In the genomic region with DNA sequence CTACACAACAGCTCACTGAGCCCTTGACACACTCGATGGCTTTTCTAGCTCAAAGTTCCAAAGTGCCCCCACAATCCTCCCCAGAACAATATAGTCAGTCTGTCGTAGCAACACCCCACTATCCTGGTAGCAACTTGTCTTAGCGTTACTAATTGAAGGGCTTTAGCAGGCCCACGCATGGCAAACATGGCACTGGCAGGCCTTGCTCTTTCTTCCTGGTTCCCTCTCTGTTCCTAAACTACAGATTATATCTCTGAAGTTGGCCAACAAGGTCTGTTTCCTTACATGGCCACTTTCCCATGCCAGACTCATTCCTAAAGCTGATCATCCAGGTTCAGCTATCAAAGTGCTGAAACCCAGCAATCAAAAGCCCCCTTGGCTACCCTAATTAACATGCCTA, we compare ENCODE assay signal across 35 mouse cellular contexts. TPM values are rescaled to one million over a fixed set of nuclear protein-coding genes. Genes with fewer than 3 reads are reported as not detected.
"Had no signal": no experiment of that assay in that cellular context is flagged by ENCODE, and none has a peak within 500 bp of the region (broad histone marks: within the 10 kb centered on the region; RNA-seq: fewer than 3 reads in every experiment).

No protein-coding gene starts in this region.

- H3K27ac ChIP-seq: limb, embryonic 10.5 days; limb, embryonic 12.5 days; limb, embryonic 13.5 days; limb, embryonic 15.5 days; liver, embryonic 12.5 days; liver, embryonic 13.5 days; liver, embryonic 14.5 days; liver, embryonic 15.5 days; lung, embryonic 15.5 days; macrophage; midbrain, embryonic 10.5 days; midbrain, embryonic 12.5 days; midbrain, embryonic 13.5 days; midbrain, embryonic 15.5 days; neural tube, embryonic 12.5 days had no signal

- H3K4me2 ChIP-seq: limb, embryonic 12.5 days; limb, embryonic 13.5 days; limb, embryonic 15.5 days; liver, embryonic 11.5 days; liver, embryonic 12.5 days; liver, embryonic 13.5 days; liver, embryonic 15.5 days; lung, embryonic 14.5 days; lung, embryonic 15.5 days; midbrain, embryonic 11.5 days; midbrain, embryonic 12.5 days; midbrain, embryonic 13.5 days; midbrain, embryonic 15.5 days; neural tube, embryonic 12.5 days had no signal

- ATAC-seq: liver, embryonic 12.5 days; liver, postnatal 0 days; lung, postnatal 0 days; midbrain, embryonic 13.5 days; midbrain, embryonic 15.5 days; midbrain, embryonic 16.5 days had no signal

- H3K4me1 ChIP-seq: limb, embryonic 12.5 days; limb, embryonic 13.5 days; limb, embryonic 15.5 days; liver, embryonic 12.5 days; liver, embryonic 15.5 days; lung, embryonic 15.5 days; midbrain, embryonic 10.5 days; midbrain, embryonic 12.5 days; midbrain, embryonic 13.5 days; midbrain, embryonic 15.5 days; neural tube, embryonic 12.5 days had no signal

- DNase-seq: left cerebral cortex, postnatal 4 days; liver; liver, embryonic 13.5 days; liver, postnatal 0 days; lung, adult 18-20 months; lung, adult 2 months; lung, embryonic 14.5 days; lung, postnatal 10 days; lung, postnatal 14 days; lung, postnatal 36 days; lung, postnatal 4 days; midbrain, embryonic 14.5 days had no signal

- H3K9me3 ChIP-seq: limb, embryonic 10.5 days; limb, embryonic 12.5 days; limb, embryonic 13.5 days; limb, embryonic 15.5 days; liver, embryonic 12.5 days; liver, embryonic 13.5 days; liver, embryonic 15.5 days; lung, embryonic 15.5 days; megakaryocyte, embryonic 14.5 days; midbrain, embryonic 10.5 days; midbrain, embryonic 12.5 days; midbrain, embryonic 13.5 days; midbrain, embryonic 15.5 days; neural tube, embryonic 12.5 days had no signal

- H3K27me3 ChIP-seq: limb, embryonic 12.5 days; limb, embryonic 13.5 days; limb, embryonic 15.5 days; liver, embryonic 12.5 days; liver, embryonic 13.5 days; liver, embryonic 15.5 days; lung, embryonic 15.5 days; megakaryocyte, embryonic 14.5 days; midbrain, embryonic 12.5 days; midbrain, embryonic 13.5 days; midbrain, embryonic 15.5 days; neural tube, embryonic 12.5 days had no signal

- H3K9ac ChIP-seq: limb, embryonic 12.5 days; limb, embryonic 13.5 days; limb, embryonic 15.5 days; liver, embryonic 12.5 days; liver, embryonic 13.5 days; liver, embryonic 14.5 days; liver, embryonic 15.5 days; liver, postnatal 0 days; lung, embryonic 14.5 days; lung, embryonic 15.5 days; midbrain, embryonic 12.5 days; midbrain, embryonic 13.5 days; midbrain, embryonic 15.5 days; neural tube, embryonic 12.5 days had no signal

- H3K4me3 ChIP-seq: limb, embryonic 10.5 days; limb, embryonic 12.5 days; limb, embryonic 13.5 days; limb, embryonic 15.5 days; liver, embryonic 12.5 days; liver, embryonic 13.5 days; liver, embryonic 15.5 days; lung, embryonic 15.5 days; megakaryocyte, embryonic 14.5 days; midbrain, embryonic 10.5 days; midbrain, embryonic 12.5 days; midbrain, embryonic 13.5 days; midbrain, embryonic 15.5 days; myocyte; neural tube, embryonic 12.5 days had no signal

RNA-seq across cellular contexts. Expression of gene Slc6a4, which starts 43.5 kb away (rescaled TPM):
- total RNA-seq: left cerebral cortex, postnatal 14 days; left cerebral cortex, postnatal 25 days; megakaryocyte progenitor cell, adult 5-6 weeks had no signal
- polyA plus RNA-seq: myocyte had no signal
